Mouse (Mus musculus) small intestine, adult 2 months (tissue): ENCODE results near the gene Errfi1.

Source experiments
- CTCF ChIP-seq: fragments of 200-500 bp; IDR thresholded peaks from 2 replicates; pipeline ENCODE4 v1.5.1; 2012; ENCODE audit warnings: low read depth, mild to moderate bottlenecking, control low read depth, inconsistent platforms, low read length, moderate library complexity, mixed read lengths; ENCODE audit not compliant: insufficient replicate concordance, insufficient read length; ENCODE audit errors: extremely low read depth
- POLR2A ChIP-seq: fragments of 200-500 bp; IDR thresholded peaks from 2 replicates; pipeline ENCODE4 v1.6.1; 2012; ENCODE audit warnings: low read depth, mild to moderate bottlenecking, control low read depth, inconsistent platforms, low read length, moderate library complexity

DNA sequence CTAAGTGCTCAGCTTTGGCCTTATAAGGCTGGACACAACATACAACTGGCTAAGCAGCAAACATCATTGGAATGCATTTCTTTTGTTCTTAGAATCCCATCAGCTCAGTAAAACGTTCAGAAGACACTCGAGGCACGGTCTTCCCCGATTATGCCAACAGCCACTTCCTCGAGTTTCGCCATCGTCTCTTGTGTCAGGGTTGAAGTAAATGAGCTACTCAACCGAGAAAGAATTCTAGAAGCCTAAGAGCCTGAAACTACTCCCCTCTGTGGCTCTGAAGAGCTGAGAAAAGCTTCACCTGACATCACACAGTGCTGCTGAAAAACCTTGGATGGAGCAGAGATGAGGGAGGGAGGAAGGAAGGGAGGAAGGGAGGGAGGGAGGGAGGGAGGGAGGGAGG is 32.3 kb upstream of the Errfi1 start:
- no peak for TF ChIP-seq CTCF
- no peak for TF ChIP-seq POLR2A
